Mouse (Mus musculus) urinary bladder, postnatal 25 days (tissue): Measurements from ENCODE around the gene Insr.
"Not testable (repeated sequence)": the region's sequence is repeated elsewhere in the genome, so short reads cannot be mapped to it uniquely, and the experiment has no call there.

Experiments
- DNase-seq: peaks from one replicate; pipeline ENCODE4 v3.0.0; 2022; ENCODE audit warnings: low spot score

The Insr gene

DNA sequence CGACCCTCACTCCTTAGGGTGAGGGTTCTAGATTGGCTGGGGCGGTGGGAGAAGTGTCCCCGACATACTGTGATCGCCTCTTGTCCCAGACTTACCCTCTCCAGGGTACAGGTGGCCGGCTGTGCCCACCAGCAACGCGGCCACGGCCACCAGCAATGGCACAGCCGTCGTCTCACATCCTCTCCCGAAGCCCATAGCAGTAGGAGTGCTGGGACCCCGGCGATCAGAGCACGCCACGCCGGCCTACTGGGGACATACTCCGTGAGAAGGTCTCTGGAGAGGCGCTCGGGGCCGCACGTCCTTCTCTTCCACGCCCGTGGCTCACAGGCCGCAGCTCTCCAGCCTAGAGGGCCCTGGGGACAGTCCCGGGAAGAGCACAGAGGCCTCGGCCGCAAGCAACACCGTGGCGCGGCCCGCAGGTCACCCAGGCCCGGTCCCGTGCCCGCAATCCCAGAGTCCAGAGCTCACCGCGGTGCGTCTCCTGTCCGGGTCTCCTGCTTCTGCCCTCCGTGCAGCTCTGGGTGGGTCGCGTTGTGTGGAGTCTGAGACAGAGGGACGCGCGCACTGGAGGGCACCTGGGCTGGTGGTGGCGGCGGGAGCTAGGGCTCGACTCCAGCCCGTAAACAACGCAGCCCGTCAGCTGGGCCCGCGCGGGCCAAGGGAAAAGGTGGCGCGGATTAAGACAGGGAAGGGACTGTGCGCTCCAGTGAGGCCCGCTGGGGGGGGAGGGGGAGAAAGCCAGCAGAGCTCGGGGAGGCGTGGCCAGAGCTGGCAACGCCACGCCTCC is at the start of gene Insr:
Gene Insr, minus strand, starts transcription at position 684 of the 787 bp plus-strand sequence.
- DNase-seq: peak; percentile 94

DNA sequence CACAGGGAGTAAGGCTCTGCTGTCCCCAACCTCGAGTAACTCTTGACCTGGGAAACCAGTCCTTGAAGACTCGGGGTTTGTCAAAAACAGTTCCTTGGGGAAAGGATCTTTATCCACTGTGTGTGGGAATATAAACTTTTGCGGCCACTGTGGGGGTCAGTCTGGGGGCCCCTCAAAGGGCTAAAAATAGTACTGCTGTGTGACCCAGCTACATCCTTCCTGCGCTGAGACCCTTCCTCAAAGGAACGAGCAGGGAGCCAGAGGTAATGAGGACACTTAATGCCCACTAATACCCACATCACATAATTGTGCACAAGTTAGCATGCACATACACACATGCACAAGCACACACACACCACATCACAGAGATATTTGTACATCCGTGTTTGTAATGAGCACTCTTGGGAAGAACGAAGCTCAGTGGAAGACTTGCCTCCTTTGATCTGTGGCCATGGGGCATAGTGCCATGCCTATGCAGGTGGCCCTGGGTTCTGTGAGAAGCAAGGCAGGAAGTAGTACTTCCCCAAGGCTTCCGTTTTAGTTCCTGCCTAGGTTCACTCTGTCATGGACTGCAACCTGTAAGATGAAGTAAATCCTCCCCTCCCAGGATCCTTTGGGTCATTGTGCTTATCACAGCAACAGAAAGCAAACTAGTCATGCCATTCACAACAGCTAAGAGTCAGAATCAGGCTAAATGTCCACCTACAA is 48.3 kb upstream of the Insr start:
- DNase-seq: no peak

DNA sequence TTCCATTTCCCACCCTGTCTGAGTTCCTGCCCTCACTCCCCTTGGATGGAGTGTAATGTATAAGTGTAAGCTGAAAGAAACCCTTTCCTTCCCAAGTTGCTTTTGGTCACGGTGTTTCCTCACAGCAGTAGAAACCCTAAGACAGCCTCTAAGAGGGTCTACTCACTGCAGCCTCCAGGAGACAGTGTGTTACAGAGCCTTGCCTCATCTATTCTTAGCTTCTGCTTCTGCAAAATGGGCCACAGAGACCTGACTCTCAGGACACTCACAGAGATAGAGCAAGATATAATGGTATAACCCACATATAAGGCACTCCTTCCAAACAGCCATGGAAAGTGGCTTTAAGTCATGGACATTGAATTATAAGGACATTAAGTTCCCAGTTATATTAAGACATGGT is 47.6 kb upstream of the Insr start:
- DNase-seq: no peak

DNA sequence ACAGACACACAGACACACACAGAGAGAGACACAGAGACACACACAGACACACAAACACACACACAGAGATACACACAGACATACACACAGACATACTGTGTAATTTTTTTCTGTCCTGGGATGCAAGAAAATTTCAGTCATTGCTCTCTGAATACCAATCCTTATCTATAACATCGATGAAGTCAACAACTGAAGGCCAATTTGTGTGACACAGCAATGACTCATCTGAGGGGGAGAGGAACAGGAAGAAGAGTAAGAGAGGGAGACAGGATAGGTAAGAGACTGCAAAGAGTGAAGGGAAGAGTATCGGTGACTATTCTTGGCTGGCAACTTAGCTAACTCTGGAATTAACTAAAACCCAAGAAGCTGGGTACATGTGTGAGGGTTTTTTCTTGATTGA is 44.8 kb upstream of the Insr start:
- no peak for DNase-seq

DNA sequence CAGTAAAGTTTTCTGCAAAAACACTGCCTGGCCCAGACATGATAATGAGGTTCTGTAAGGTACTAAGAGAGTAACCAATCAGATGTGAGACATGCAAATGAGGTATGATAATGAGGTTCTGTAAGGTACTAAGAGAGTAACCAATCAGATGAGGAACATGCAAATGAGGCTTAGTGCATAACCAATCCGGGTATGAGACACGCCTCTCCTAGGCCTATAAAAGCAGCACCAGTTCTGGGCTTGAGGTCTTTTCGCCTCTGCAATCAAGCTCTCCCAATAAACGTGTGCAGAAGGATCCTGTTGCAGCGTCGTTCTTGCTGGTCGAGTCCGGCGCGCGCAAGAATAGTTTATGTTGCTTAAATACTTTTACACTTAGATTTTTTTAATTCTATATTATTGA is 39.9 kb upstream of the Insr start:
- DNase-seq: not testable (repeated sequence)

DNA sequence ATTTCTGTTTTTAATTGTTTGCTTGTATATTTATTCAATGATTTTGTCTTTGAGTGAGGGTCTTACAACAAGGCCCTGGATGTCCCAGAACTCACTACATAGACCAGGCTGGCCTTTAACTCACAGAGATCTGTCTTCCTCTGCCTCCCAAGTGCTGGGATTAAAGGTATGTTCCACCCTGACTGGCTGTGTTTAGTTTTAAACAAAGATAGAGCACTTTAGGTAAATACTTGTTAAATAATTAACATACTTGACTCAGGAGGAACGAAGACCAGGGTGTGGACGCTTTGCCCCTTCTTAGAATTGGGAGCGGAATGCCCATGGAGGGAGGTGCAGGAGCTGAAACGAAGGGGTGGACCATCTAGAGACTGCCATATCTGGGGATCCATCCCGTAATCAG is 37.2 kb upstream of the Insr start:
- no peak for DNase-seq

DNA sequence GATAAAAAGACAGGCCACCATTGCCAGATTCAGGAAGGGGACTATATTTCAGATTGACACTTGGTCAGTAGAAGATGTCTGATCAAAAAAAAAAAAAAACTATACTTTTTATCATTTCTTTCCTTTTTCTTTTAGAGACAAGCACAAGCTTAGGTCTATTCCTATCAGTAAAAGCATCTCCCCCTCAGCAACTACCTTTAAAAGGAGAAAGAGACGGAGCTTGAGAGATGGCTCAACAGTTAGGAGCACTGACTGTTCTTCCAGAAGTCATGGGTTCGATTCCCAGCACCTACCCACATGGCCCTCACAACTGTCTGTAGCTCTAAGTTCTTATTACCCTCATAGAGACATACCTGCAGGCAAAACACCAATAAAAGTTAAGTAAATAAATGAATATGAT is 34.9 kb upstream of the Insr start:
- DNase-seq: no peak

DNA sequence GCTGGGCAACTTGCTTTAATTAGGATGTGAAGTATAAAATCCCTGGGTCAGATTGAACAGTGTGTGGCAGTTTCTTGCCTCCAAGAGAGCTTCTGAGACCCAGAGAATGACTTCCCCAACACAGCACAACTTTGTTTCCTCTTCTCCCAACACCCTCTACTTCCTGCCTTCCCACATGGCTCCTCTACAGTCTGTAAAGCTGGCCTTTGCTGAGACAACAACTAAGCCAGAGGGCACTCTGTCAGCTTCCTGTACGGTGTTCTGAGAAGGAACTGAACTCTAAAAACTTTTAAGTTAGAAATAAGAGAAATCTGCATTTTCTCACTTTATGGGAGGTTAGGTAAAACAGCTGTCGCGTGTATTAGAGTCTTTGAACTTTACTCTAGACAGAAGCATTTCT is 34.4 kb upstream of the Insr start:
- DNase-seq: no peak

DNA sequence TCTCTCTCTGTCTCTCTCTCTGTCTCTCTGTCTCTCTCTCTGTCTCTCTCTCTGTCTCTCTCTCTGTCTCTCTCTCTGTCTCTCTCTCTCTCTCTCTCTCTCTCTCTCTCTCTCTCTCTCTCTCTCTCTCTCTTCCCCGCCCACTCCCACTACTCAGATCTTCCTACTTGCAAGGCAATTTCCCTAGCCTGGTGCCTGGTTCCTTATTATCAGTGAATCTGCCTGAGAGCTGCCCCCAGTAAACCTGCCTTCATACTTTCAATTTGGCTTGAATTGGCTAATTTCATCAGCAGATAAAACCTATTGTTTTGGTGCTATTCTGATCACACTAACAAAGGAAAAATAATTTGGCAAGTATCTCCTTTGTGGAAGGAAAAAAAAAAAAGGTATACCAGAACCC is 34.0 kb upstream of the Insr start:
- DNase-seq: not testable (repeated sequence)

DNA sequence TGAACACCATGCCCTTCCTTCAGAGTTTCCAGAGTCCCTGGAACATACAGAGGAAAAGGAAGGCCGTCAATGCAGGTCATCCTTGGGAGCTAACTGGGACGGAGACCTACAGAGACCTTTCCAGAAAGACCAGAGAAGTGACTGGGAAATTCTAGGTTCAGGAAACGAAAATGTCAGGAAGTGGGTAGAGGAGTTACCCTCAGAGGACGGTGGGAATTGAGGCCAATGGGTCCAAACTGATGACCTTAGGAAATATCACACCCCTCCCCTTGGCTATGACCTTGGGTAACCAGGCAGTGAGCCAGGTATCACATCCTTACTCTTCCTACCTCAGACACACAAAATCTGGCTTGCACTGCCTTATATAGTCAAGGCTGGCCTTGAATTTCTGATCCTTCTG is 32.1 kb upstream of the Insr start:
- no peak for DNase-seq

DNA sequence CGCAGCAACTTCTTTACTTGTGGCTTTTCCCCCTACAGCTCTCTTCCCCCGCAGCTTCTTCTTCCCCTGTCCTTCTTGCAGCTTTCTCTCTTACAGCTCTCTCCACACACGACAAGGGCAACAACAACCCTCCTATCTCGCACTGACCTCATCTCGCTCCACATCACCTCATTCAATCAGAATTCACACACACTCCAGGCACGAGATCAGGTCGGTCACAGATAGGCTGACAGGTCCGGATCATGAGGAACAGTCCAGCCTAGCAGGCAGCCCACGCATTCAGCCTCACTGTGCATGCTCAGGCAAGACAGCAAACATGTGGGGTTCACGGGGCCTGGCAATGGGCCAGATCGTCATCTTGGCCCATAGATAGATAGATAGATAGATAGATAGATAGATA is 30.2 kb upstream of the Insr start:
- DNase-seq: no peak

DNA sequence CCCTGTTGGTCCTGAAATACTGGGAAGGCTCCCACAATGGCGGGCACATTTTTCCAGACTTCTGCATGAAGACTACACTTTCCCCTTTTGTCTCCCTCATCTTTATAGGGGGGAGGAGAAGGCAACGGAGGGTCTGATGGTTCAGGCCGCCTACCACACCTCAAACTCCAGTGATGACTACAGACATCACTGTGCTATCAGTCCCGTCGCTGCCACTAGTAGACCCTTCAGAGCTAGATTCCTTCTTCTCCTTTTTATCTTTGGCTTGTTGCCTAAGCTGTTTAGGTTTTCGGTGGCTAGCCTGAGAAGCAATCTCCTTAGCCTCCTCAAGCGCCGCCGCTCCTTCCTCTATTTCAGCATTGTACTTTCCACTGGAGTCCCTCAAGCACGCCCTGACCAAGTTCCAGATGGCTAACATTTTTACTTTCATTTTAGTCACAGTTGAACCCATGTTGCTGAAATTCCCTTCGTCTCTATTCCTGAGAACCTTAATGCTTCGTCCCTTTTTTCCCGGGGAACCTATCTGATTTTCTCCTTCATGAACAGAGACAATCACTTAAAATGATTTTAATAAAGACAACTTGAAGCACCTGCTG is 28.9 kb upstream of the Insr start:
- DNase-seq: not testable (repeated sequence)

DNA sequence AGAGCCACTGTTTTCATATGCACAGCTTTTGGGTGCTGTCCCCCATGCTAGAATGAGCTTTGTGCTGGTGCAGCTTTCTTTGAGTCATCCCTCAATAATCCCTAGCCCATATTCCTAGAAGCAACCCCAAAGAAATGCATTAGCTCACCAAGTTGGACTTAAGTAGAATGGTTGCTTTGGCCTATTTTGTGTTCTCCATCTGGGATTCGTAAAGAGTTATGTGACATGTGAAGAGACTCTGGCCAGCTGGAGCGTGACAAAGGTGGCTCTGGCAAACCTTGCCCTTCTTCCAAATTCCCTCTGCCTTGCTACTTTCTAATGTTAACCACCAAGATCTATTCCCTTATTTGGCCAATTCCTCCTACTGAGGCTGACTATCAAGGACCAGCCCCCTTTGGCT is 22.7 kb upstream of the Insr start:
- DNase-seq: no peak

DNA sequence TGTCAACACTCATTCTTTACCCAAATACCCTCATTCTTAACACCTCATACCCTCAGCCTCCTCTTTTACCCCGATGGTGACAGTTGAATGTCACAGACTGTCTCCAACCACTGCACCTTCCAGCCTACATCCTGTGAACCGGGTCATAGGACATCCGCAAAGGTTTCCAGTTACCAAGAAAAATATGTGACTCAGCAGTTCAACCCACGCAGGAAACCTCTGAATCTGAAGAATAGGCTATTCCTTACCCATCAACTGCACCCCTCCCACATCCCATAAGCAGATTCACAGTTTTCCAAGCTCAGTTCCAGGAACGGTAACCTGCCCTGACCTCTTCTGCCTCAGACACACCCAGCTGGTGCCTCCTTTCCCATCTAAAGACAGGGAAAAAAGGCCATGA is 19.9 kb upstream of the Insr start:
- DNase-seq: no peak

DNA sequence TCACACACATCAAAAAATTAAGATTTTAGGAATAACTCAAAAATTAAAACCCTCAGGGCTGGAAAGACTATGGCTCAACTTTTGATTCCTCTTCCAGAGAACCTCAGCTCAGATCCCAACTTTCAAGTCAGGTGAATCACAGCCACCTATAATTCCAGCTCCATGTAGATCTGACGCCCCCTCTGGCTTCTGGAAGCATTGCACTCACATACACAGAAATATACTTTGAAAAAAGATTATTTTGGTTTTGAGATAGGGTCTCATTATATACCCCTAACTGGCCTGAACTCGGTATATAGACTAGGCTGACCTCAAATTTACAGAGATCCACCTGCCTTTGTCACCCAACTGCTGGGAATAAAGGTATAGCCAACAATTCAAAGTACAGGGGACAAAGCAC is 6.4 kb upstream of the Insr start:
- DNase-seq: no peak

DNA sequence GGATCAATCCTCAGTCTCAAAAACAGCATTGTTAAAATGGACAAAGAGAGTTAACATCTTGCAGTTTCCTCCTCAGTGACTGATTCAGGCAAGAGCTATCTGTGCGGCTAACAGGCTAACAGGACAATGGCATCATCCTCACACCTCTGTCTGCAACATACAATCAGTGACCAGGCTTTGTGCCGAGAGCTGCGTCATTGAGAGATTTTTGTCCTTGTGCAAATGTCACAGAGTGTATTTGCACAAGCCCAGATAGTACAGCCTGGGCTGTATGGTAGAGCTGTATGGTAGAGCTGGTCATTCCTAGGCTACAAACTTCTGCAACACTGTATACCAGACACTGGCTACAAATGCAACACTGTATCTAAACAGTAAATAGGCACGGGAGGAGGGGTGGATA is 5.2 kb upstream of the Insr start:
- no peak for DNase-seq

DNA sequence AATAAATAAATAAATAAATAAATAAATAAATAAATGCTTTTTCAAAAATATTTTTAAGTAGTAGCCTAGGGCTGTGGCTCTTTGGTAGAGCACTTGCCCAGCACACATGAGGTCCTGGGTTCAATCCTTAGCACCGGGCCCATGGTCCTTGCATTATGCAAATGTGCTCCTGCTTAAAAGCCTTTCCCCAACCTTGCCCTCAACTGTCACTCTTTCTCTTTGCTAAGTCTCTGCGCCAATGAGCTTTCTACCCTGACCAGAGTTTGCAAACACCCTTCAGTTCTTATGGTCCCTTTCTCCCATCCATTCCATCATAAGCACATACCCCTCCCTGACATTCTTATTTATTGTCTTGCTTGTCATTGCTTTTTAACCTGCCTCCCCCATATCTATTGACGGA is 1.9 kb upstream of the Insr start:
- no peak for DNase-seq

DNA sequence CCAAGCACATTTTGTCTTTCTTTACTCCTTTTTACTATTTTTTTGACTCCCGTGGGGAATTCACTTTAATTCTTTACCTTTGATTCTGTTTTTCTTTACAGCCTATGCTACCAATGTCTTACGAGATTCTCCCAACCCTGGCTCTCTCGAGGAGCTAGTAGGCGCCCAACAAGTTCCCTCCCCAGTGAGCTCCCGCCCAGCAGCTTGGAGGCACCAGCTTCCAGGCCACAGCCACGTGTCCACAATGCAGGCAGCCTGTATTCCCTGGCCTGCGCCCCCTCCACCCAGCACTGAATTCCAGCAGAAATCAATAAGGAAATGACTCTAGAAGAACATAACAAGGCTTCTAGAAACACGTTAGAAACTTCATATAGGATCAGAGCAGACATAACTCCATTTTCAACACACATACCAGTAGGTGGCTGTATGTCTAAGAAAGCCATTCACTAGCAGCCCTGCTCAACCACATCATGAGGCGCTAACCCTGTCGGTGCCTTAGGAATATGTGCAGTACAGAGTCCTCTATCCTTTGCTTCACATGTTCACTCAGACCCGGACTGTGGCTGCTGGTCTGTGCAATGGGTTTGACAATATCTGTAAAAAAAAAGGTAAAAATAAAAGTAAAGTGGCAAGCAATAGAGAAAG is 971 bp upstream of the Insr start:
- peak; percentile 31 for DNase-seq

DNA sequence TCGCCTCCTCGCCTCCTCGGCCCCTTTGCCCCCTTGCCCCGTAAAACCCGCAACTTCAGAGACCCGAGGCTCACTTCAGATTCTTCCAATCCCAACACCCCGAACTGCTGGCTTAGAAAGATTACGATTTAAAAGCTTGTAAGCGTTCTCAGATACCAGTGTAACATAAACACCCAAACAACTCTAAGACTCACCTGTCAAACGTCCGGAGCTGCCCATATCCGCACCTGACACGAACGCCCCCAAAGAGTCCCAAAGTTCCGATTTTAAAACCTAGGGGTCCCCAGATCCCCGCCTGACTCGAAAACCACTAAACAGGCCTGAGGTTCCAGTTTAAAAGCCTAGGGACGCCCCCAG is 282 bp upstream of the Insr start:
- no peak for DNase-seq

DNA sequence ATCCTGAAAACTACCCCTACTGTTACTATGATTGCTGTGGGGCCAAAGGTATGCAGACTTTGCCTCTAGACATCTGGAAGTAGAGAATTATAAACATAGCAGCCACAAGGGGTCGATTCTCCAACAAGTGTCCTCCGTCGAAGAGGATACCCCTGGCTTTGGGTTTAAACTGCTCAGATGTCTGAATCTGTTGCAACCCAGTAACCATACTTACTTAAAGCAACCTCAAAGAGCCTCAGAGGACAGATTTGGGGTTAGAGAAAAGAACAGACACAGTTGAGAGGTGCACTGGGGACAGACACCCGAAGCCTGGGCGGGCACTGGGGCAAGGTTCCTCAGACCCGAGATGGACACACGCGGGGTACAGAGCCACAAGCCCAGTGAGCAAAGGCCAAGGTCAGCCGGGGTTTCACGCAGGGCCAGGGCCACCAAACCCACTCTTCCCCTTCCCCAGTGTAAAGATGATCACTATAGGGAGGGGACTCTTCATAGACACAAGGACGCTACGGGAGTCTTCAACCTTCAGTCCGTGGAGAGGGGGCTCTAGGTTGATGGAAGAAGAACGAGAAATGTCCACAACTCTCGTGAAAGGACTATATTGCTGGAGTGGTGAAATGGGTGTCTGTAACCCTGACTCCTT is 1.1 kb downstream of the Insr start:
- DNase-seq: no peak

DNA sequence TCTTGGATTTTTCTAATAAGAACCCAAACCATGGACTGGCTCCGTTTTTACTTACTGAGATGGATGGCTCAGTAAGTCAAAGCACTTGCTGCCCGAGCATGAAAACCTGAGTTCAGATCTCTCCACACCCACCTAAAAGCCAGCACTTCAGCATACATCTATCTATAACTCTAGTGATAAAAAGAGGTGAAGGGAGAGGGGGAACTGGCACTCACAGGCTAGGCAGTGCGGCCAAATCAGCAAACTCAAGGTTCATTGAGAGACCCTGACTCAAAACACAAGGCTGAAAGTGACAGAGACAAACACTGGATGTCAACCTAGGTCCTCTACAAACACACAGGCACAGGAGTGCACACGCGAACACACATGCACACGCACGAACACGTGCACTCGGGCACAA is 2.2 kb downstream of the Insr start:
- no peak for DNase-seq

DNA sequence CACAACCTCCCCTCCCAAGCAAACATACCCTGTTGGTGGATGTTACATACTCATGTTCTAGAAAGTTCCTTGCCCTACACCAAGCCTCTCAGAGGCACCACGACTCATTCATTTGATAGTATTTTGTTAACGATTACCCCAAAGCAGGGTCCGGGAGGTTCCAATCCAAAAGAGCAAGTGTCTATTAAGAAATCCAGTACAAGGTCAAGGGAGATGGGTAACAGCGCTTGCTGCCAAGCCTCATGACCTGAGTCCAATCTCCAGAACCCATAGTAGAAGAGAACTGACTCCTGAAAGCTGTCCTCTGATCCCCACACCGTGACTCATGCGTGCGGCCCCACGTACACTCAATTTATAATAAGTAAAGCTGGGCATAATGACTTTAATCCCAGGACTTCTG is 3.4 kb downstream of the Insr start:
- DNase-seq: no peak

DNA sequence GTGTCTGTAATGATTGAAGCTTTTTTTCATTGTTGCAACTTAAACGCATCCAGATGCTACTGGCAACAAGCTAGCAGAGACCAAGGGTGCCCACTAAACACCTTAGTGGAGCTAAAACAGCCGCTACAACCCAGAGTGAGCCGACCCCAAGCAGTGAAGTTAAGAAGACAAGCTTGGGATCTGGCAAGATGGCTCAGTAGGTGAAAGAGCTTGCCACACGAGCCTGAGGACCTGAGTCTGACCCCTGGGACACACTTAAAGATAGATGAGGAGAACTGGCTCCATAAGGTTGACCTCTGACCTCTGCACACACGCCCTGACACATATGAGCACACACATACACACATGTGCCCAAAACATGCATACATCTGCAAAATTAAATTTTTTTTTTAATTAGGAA is 4.2 kb downstream of the Insr start:
- DNase-seq: no peak
